Mouse (Mus musculus) CH12.LX (cell line): Measurements from ENCODE around the gene Slc22a15. TPM values are rescaled to one million over a fixed set of nuclear protein-coding genes. Genes with fewer than 3 reads are reported as not detected.

ENCODE experiments used
- DNase-seq: peaks from one replicate; pipeline ENCODE4 v3.0.0-alpha.2; 2013; ENCODE audit errors: extremely low read depth
- H3K27ac ChIP-seq: 2 replicates; pipeline ENCODE4 v1.5.1; 2012; ENCODE audit warnings: low read depth, mild to moderate bottlenecking, control low read depth, moderate library complexity; ENCODE audit not compliant: insufficient read depth
- H3K27me3 ChIP-seq: replicated peaks from 2 replicates; pipeline ENCODE3; 2012; ENCODE audit warnings: inconsistent platforms
- H3K36me3 ChIP-seq, 2 experiments: replicated peaks in 1 of 2; 2 replicates each; pipeline versions ENCODE3 to v1.6.1; 2012; ENCODE audit warnings: inconsistent platforms in 1 of 2, low read length in 1 of 2, mild to moderate bottlenecking in 1 of 2, mixed read lengths in 1 of 2, moderate library complexity in 1 of 2; ENCODE audit not compliant: control insufficient read depth in 1 of 2, insufficient read depth in 1 of 2
- H3K4me1 ChIP-seq, 2 experiments: 2 replicates each; pipeline ENCODE4 v1.6.1; 2012; ENCODE audit warnings: inconsistent platforms in 1 of 2, moderate library complexity in 1 of 2; ENCODE audit not compliant: insufficient read depth in 2 of 2, control insufficient read depth in 1 of 2
- H3K4me2 ChIP-seq: 2 replicates; pipeline ENCODE4 v1.6.1; 2012; ENCODE audit warnings: low read depth, mild to moderate bottlenecking, control low read depth; ENCODE audit not compliant: poor library complexity, insufficient read depth, severe bottlenecking
- H3K4me3 ChIP-seq, 3 experiments: fragments of 150-350 bp in 1 of 3; sonication (generic) in 1 of 3; replicated peaks in 1 of 3; 2 replicates each; pipeline versions ENCODE3 to v1.5.1; 2011 to 2012; ENCODE audit warnings: low read depth in 2 of 3, low read length in 2 of 3, mild to moderate bottlenecking in 2 of 3, moderate library complexity in 2 of 3, control low read depth in 1 of 3, improper control_type of control experiment in 1 of 3, inconsistent platforms in 1 of 3, mixed read lengths in 1 of 3; ENCODE audit not compliant: poor library complexity in 1 of 3
- H3K79me2 ChIP-seq: replicated peaks from 2 replicates; pipeline ENCODE4 v1.6.1; 2012; ENCODE audit warnings: mild to moderate bottlenecking, moderate library complexity; ENCODE audit not compliant: control insufficient read depth, poor library complexity, insufficient read depth, severe bottlenecking; ENCODE audit errors: extremely low read depth
- H3K9ac ChIP-seq: 2 replicates; pipeline ENCODE4 v1.6.1; 2012; ENCODE audit warnings: low read depth, mild to moderate bottlenecking, control low read depth, moderate library complexity; ENCODE audit not compliant: insufficient read depth
- H3K9me3 ChIP-seq: replicated peaks from 2 replicates; pipeline ENCODE3; 2012; ENCODE audit warnings: low read length, inconsistent platforms, mixed read lengths
- CHD1 ChIP-seq: IDR thresholded peaks from 2 replicates; pipeline ENCODE4 v1.6.1; 2012; ENCODE audit warnings: low read depth, low read length, improper control_type of control experiment, inconsistent platforms
- CTCF ChIP-seq, 2 experiments: IDR thresholded peaks in 1 of 2; conservative IDR thresholded peaks in 1 of 2; 2 replicates each; pipeline ENCODE4 v1.5.1; 2011 to 2012; ENCODE audit warnings: low read depth in 2 of 2, low read length in 2 of 2, improper control_type of control experiment in 1 of 2, inconsistent platforms in 1 of 2, mild to moderate bottlenecking in 1 of 2, moderate library complexity in 1 of 2
- GABPA ChIP-seq: IDR thresholded peaks from 2 replicates; pipeline ENCODE4 v1.6.1; 2012; ENCODE audit warnings: low read depth, low read length, improper control_type of control experiment, inconsistent platforms; ENCODE audit not compliant: insufficient replicate concordance
- HCFC1 ChIP-seq: IDR thresholded peaks from 2 replicates; pipeline ENCODE4 v1.6.1; 2012; ENCODE audit warnings: low read depth, mild to moderate bottlenecking, inconsistent platforms, low read length, improper control_type of control experiment
- IRF4 ChIP-seq: IDR thresholded peaks from 2 replicates; pipeline ENCODE4 v1.6.1; 2014; ENCODE audit warnings: low read depth, mild to moderate bottlenecking, inconsistent platforms, low read length, improper control_type of control experiment
- KAT2A ChIP-seq: IDR thresholded peaks from 2 replicates; pipeline ENCODE4 v1.6.1; 2012; ENCODE audit warnings: low read length, improper control_type of control experiment, inconsistent platforms; ENCODE audit not compliant: insufficient replicate concordance
- POLR2A ChIP-seq: IDR thresholded peaks from 2 replicates; pipeline ENCODE4 v1.6.1; 2011; ENCODE audit warnings: low read depth, mild to moderate bottlenecking, improper control_type of control experiment, low read length
- SIN3A ChIP-seq: IDR thresholded peaks from 2 replicates; pipeline ENCODE4 v1.6.1; 2012; ENCODE audit warnings: low read length, improper control_type of control experiment, inconsistent platforms
- TBP ChIP-seq: conservative IDR thresholded peaks from 2 replicates; pipeline ENCODE4 v1.6.1; 2011; ENCODE audit warnings: low read depth, low read length, improper control_type of control experiment
- UBTF ChIP-seq: IDR thresholded peaks from 2 replicates; pipeline ENCODE4 v1.6.1; 2012; ENCODE audit warnings: low read depth, mild to moderate bottlenecking, inconsistent platforms, low read length, improper control_type of control experiment, moderate library complexity
- USF1 ChIP-seq: IDR thresholded peaks from 2 replicates; pipeline ENCODE4 v1.6.1; 2014; ENCODE audit warnings: low read depth, mild to moderate bottlenecking, inconsistent platforms, low read length, improper control_type of control experiment
- USF2 ChIP-seq: conservative IDR thresholded peaks from 2 replicates; pipeline ENCODE4 v1.6.1; 2011; ENCODE audit warnings: low read depth, low read length, improper control_type of control experiment
- ZKSCAN1 ChIP-seq: IDR thresholded peaks from 2 replicates; pipeline ENCODE4 v1.6.1; 2012; ENCODE audit warnings: low read depth, inconsistent platforms, low read length, improper control_type of control experiment, borderline replicate concordance
- ZMIZ1 ChIP-seq: IDR thresholded peaks from 2 replicates; pipeline ENCODE4 v1.6.1; 2012; ENCODE audit warnings: low read depth, mild to moderate bottlenecking, inconsistent platforms, low read length, improper control_type of control experiment
- dilution Hi-C: fragments of 300-500 bp; cut with MboI; formaldehyde crosslinking; loops from 2 replicates; pipeline ENCODE4 v1.14.3; 2020; ENCODE audit warnings: low sequenced_read_pairs; ENCODE audit not compliant: extremely low pct_unique_long_range_greater_than_20kb, extremely low pct_ligation_motif_present
- in situ Hi-C: fragments of 300-500 bp; cut with MboI; formaldehyde crosslinking; loops from 3 replicates; pipeline ENCODE4 v1.14.3; 2019; ENCODE audit warnings: low sequenced_read_pairs, low pct_ligation_motif_present, low pct_unique_long_range_greater_than_20kb, mixed read lengths
- polyA plus RNA-seq: library from polyadenylated mRNA; unstranded; fragments of >175 nt; gene quantifications from 2 replicates; pipeline ENCODE4 v1.2.1, GENCODE M21; 2012; ENCODE audit warnings: low read depth; ENCODE audit not compliant: insufficient read length
- total RNA-seq, 2 experiments: library from RNA; depleted of rRNA; stranded (reverse); fragments of 300-350 nt in 1 of 2; fragments of >200 nt in 1 of 2; gene quantifications; 2 replicates each; pipeline ENCODE4 v1.2.3; 2012 to 2014

Gene Slc22a15
- total and polyA plus RNA-seq, 3 experiments = 1.8 to 7.6 (median 4.5) TPM

DNA sequence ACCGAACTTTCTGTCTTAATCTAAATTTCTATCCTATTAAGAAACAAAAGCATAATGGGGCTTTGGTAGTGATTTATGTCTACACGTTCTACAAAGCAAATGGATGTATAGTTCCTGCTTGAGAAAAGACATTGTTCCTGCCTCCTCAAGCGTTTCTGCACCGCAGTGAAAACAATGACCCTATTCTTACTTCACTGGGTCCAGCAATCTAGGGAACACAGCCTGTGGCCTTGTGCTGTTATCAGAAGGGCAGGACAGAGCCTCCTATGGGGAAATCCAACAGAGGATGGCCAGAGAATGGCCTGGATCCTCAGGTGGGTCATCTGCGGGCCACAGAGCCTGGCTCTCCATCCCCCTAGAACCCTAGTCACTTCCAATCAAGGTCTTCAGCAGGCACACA, 46.1 kb downstream of the Slc22a15 start:
- in situ Hi-C loops (loop anchor here (25.0 kb wide), 1 partner anchor 184 kb away; no protein-coding TSS in a partner anchor), dilution Hi-C loops (no loop called here)
- peaks cover 0 to 5% of the 10 kb centered on the region in 2 experiments; a peak in 2 of 4 replicates for H3K4me1 ChIP-seq

DNA sequence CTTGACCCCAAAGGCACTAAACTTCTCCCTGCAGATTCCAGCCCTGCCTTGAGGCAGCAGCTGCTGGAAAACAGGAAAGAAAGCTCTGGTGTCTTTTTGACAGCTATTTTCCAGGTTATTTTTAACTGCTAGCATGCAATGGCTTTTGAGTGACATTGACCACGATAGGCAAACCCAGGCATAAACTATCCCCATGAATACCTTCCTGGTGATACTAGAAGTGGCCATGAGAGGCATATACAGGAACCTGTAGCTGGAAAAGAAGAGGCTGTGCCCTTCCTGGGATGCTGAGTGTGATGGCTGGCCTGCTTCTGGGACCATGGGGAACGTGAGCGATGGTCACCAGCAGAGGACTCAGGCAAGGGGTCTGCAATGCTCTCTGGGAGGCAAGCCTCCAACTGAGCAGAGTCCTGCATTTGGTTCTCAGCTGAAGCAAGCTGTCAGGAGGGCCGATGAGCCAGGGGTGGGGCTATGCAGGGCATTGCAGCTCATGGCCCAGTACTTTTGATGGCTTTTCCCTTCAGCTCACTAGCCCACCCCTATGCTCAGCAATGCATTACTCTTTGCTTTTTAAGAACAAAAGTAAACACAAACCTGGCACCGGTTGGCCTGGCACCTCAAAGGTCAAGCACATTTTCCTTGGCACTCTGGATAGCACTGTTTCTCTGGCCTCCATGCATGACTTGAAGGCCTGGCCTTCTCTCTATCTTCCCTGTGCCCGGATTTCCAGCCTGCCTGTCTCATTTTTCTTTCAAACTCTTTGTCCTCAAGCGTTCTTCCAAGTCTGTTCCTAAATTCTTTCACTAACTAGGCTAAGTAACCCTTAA, 47.6 kb downstream of the Slc22a15 start:
- Histone ChIP-seq H3K9ac (no peak overlapping the region), H3K36me3 (peaks cover 28 to 48% of the 10 kb centered on the region in 2 experiments), H3K27ac (no peak overlapping the region), H3K4me1 (peaks cover 3 to 15% of the 10 kb centered on the region in 2 experiments), H3K79me2 (no peaks in the 10 kb centered on the region), H3K4me2 (no peak overlapping the region), H3K4me3 (no peak overlapping the region), H3K27me3 (no peaks in the 10 kb centered on the region), H3K9me3 (no peaks in the 10 kb centered on the region)
- in situ Hi-C loops (loop anchor here (25.0 kb wide), 1 partner anchor 186 kb away; no protein-coding TSS in a partner anchor), dilution Hi-C loops (no loop called here)
- TF ChIP-seq POLR2A (no peak), KAT2A (no peak), IRF4 (no peak), CHD1 (no peak), TBP (no peak)
- DNase-seq = no peak

More for the DNA sequence above, 46.1 kb downstream of the Slc22a15 start:
- Histone ChIP-seq H3K27me3 (no peaks in the 10 kb centered on the region), H3K4me3 (no peak overlapping the region), H3K9ac (no peak overlapping the region), H3K79me2 (no peaks in the 10 kb centered on the region), H3K36me3 (peaks cover 27 to 49% of the 10 kb centered on the region in 2 experiments), H3K4me2 (no peak overlapping the region), H3K9me3 (no peaks in the 10 kb centered on the region), H3K27ac (no peak overlapping the region)
- TF ChIP-seq SIN3A (no peak), GABPA (no peak), IRF4 (no peak), CTCF (conservative IDR thresholded peaks at IDR 0.05 in 1 of 2, IDR thresholded peaks at IDR 0.05 in 1 of 2; ENCODE audit: low read depth in 2 of 2, low read length in 2 of 2) (no peak), USF2 (no peak), ZKSCAN1 (no peak), UBTF (no peak), USF1 (no peak), ZMIZ1 (no peak), HCFC1 (no peak)
- DNase-seq = no peak
